Mouse (Mus musculus) neural tube, postnatal 0 days (tissue): Measurements from ENCODE around the gene Fermt3. TPM values are rescaled to one million over a fixed set of nuclear protein-coding genes. Genes with fewer than 3 reads are reported as not detected.

Experiments used
- polyA plus RNA-seq: library from polyadenylated mRNA; unstranded; fragments of >200 nt; fragmentation: Nextera tagmentation; extraction: Ambion mirVana; gene quantifications from 2 replicates; pipeline ENCODE4 v1.2.1, GENCODE M21; 2015

The Fermt3 gene
- 5.2 and 5.4 TPM in 2 replicates for polyA plus RNA-seq

GRCm38 (mm10) chr19:7019191-7019590, at the start of gene Fermt3:
Gene Fermt3, minus strand, starts transcription at chr19:7019469.

GRCm38 (mm10) chr19:7056248-7057087, 37.2 kb upstream of the Fermt3 start, which contains the start of gene Macrod1:
Gene Macrod1, plus strand, starts transcription at chr19:7056810.

GRCm38 (mm10) chr19:7039841-7040636, 20.8 kb upstream of the Fermt3 start, which contains the start of gene Stip1:
Gene Stip1, minus strand, starts transcription at chr19:7039967.

GRCm38 (mm10) chr19:6996006-6996405, 23.3 kb downstream of the Fermt3 start, which contains the start of the genes Nudt22 and Trpt1:
Gene Nudt22, minus strand, starts transcription at chr19:6996117.
Gene Trpt1, plus strand, starts transcription at chr19:6996131.

GRCm38 (mm10) chr19:6992011-6992858, 27.0 kb downstream of the Fermt3 start, which contains the start of gene Dnajc4:
Gene Dnajc4, minus strand, starts transcription at chr19:6992572.

GRCm38 (mm10) chr19:6987061-6987903, 32.0 kb downstream of the Fermt3 start, which contains the start of gene Vegfb:
Gene Vegfb, minus strand, starts transcription at chr19:6987651.

GRCm38 (mm10) chr19:6980381-6981093, 38.7 kb downstream of the Fermt3 start, which contains the start of gene Fkbp2:
Gene Fkbp2, minus strand, starts transcription at chr19:6980501.

GRCm38 (mm10) chr19:6975537-6976521, 43.4 kb downstream of the Fermt3 start, which contains the start of gene Plcb3:
Gene Plcb3, minus strand, starts transcription at chr19:6976470.

GRCm38 (mm10) chr19:6974211-6975205, 44.8 kb downstream of the Fermt3 start, which contains the start of gene Ppp1r14b:
Gene Ppp1r14b, plus strand, starts transcription at chr19:6974968.

Other genes starting within 250 kb of the Fermt3 start
- 26.7 and 27.4 TPM in 2 replicates for gene Rps6ka4, start 178.8 kb downstream of the Fermt3 start, polyA plus RNA-seq
- 1.7 and 2.4 TPM in 2 replicates for gene Ccdc88b, start 161.3 kb downstream of the Fermt3 start, polyA plus RNA-seq
- gene Trmt112, start 109.8 kb downstream of the Fermt3 start, polyA plus RNA-seq: 128 and 132 TPM in 2 replicates
- 652 and 658 TPM in 2 replicates for gene Prdx5, start 109.4 kb downstream of the Fermt3 start, polyA plus RNA-seq
- gene Esrra, start 97.7 kb downstream of the Fermt3 start, polyA plus RNA-seq: 15.7 and 18.0 TPM in 2 replicates
- gene Catsperz, start 94.1 kb downstream of the Fermt3 start, polyA plus RNA-seq: 2.8 and 4.8 TPM in 2 replicates
- 25.1 and 29.6 TPM in 2 replicates for gene Kcnk4, start 85.0 kb downstream of the Fermt3 start, polyA plus RNA-seq
- gene Bad, start 77.6 kb downstream of the Fermt3 start, polyA plus RNA-seq: 100 and 102 TPM in 2 replicates
- 70.2 and 76.2 TPM in 2 replicates for gene Gpr137, start 77.0 kb downstream of the Fermt3 start, polyA plus RNA-seq
- gene Ppp1r14b, start 44.5 kb downstream of the Fermt3 start, polyA plus RNA-seq: 132 and 173 TPM in 2 replicates
- 14.0 and 14.2 TPM in 2 replicates for gene Plcb3, start 43.0 kb downstream of the Fermt3 start, polyA plus RNA-seq
- gene Fkbp2, start 39.0 kb downstream of the Fermt3 start, polyA plus RNA-seq: 215 and 225 TPM in 2 replicates
- gene Vegfb, start 31.8 kb downstream of the Fermt3 start, polyA plus RNA-seq: 117 and 140 TPM in 2 replicates
- gene Dnajc4, start 26.9 kb downstream of the Fermt3 start, polyA plus RNA-seq: 29.4 and 30.2 TPM in 2 replicates
- 23.5 and 27.1 TPM in 2 replicates for gene Nudt22, start 23.4 kb downstream of the Fermt3 start, polyA plus RNA-seq
- 24.7 and 28.5 TPM in 2 replicates for gene Trpt1, start 23.3 kb downstream of the Fermt3 start, polyA plus RNA-seq
- 143 and 152 TPM in 2 replicates for gene Stip1, start 20.5 kb upstream of the Fermt3 start, polyA plus RNA-seq
- 6.0 and 8.2 TPM in 2 replicates for gene Macrod1, start 37.3 kb upstream of the Fermt3 start, polyA plus RNA-seq
- 10.8 and 12.7 TPM in 2 replicates for gene Flrt1, start 86.3 kb upstream of the Fermt3 start, polyA plus RNA-seq
- 253 and 254 TPM in 2 replicates for gene Otub1, start 186.8 kb upstream of the Fermt3 start, polyA plus RNA-seq
- gene Cox8a, start 198.1 kb upstream of the Fermt3 start, polyA plus RNA-seq: 2,257 and 2,346 TPM in 2 replicates
- 36.8 and 42.8 TPM in 2 replicates for gene Naa40, start 221.7 kb upstream of the Fermt3 start, polyA plus RNA-seq
- gene Rcor2, start 247.9 kb upstream of the Fermt3 start, polyA plus RNA-seq: 8.5 and 8.7 TPM in 2 replicates